Mouse (Mus musculus) stomach, embryonic 16.5 days (tissue): ENCODE data around the gene Wfdc1. TPM values are rescaled to one million over a fixed set of nuclear protein-coding genes. Genes with fewer than 3 reads are reported as not detected.

ENCODE experiments used
- ATAC-seq: fragments of 200-750 bp; cut with Nextera tagmentation; 2 replicates; pipeline ENCODE4 v1.8.0; 2017; ENCODE audit warnings: moderate number of reproducible peaks, moderate TSS enrichment; ENCODE audit not compliant: insufficient read depth, low FRiP score
- H3K27ac ChIP-seq: fragments of 300-500 bp; sonication (generic); 2 replicates; pipeline ENCODE4 v1.5.1; 2014; ENCODE audit warnings: low read length
- H3K27me3 ChIP-seq: fragments of 300-500 bp; sonication (generic); 2 replicates; pipeline ENCODE4 v1.6.1; 2014; ENCODE audit warnings: low read length, control low read depth, mixed read lengths; ENCODE audit not compliant: control insufficient read depth, insufficient read depth
- H3K36me3 ChIP-seq: fragments of 300-500 bp; sonication (generic); 2 replicates; pipeline ENCODE4 v1.6.1; 2014; ENCODE audit warnings: low read length; ENCODE audit not compliant: control insufficient read depth, insufficient read depth
- H3K4me1 ChIP-seq: fragments of 300-500 bp; sonication (generic); 2 replicates; pipeline ENCODE4 v1.6.1; 2014; ENCODE audit warnings: low read length, control low read depth, mixed read lengths; ENCODE audit not compliant: control insufficient read depth, insufficient read depth
- H3K4me2 ChIP-seq: fragments of 300-500 bp; sonication (generic); 2 replicates; pipeline ENCODE4 v1.6.1; 2014; ENCODE audit warnings: low read depth, low read length, mixed read lengths
- H3K4me3 ChIP-seq: fragments of 300-500 bp; sonication (generic); replicated peaks from 2 replicates; pipeline ENCODE4 v1.5.1; 2014; ENCODE audit warnings: mild to moderate bottlenecking, low read length
- H3K9ac ChIP-seq: fragments of 300-500 bp; sonication (generic); 2 replicates; pipeline ENCODE4 v1.6.1; 2014; ENCODE audit warnings: low read length
- H3K9me3 ChIP-seq: fragments of 300-500 bp; sonication (generic); replicated peaks from 2 replicates; pipeline ENCODE4 v1.6.1; 2016; ENCODE audit warnings: low read length, control low read depth; ENCODE audit not compliant: control insufficient read depth
- WGBS: fragments of 180-500 bp; shearing (Covaris S2); extraction: QIAGEN DNeasy Blood & Tissue Kit; methylation state at CpG from one replicate; pipeline ENCODE4 v1.1.7; 2014; 5-methylcytosine and 5-hydroxymethylcytosine counted together
- polyA plus RNA-seq: library from polyadenylated mRNA; unstranded; fragments of >200 nt; fragmentation: Nextera tagmentation; extraction: Ambion mirVana; gene quantifications from 2 replicates; pipeline ENCODE4 v1.2.1, GENCODE M21; 2015

The Wfdc1 gene
- polyA plus RNA-seq, 1 experiment from 2014 or later: 33.9 TPM

GRCm38 (mm10) chr8:119624916-119625315 is 41.2 kb upstream of the Wfdc1 start:
- WGBS: 87% methylated on average over 7 of the region's 7 CpGs
- no peak overlapping the region for H3K4me3 ChIP-seq
- no peak for ATAC-seq
- no peaks in the 10 kb centered on the region for H3K27me3 ChIP-seq
- H3K36me3 ChIP-seq: no peaks in the 10 kb centered on the region
- no peak overlapping the region for H3K9ac ChIP-seq
- H3K27ac ChIP-seq: no peak overlapping the region
- H3K9me3 ChIP-seq: no peaks in the 10 kb centered on the region
- no peak overlapping the region for H3K4me2 ChIP-seq
- no peaks in the 10 kb centered on the region for H3K4me1 ChIP-seq

- Histone ChIP-seq H3K4me2 (no peak overlapping the region), H3K36me3 (no peaks in the 10 kb centered on the region), H3K27me3 (no peaks in the 10 kb centered on the region), H3K9ac (no peak overlapping the region), H3K4me3 (no peak overlapping the region), H3K9me3 (no peaks in the 10 kb centered on the region), H3K27ac (no peak overlapping the region), H3K4me1 (no peaks in the 10 kb centered on the region)
- no peak for ATAC-seq
- 78% methylated on average over 22 of the region's 22 CpGs for WGBS
Observed at GRCm38 (mm10) chr8:119625788-119626187, 40.4 kb upstream of the Wfdc1 start.

- no peak overlapping the region for H3K27ac ChIP-seq
- no peaks in the 10 kb centered on the region for H3K4me1 ChIP-seq
- H3K9me3 ChIP-seq: no peaks in the 10 kb centered on the region
- 89% methylated on average over 7 of the region's 7 CpGs for WGBS
- no peak overlapping the region for H3K4me2 ChIP-seq
- H3K4me3 ChIP-seq: no peak overlapping the region
- no peak for ATAC-seq
- H3K27me3 ChIP-seq: no peaks in the 10 kb centered on the region
- H3K36me3 ChIP-seq: no peaks in the 10 kb centered on the region
- no peak overlapping the region for H3K9ac ChIP-seq
Observed at GRCm38 (mm10) chr8:119627199-119627598, 39.0 kb upstream of the Wfdc1 start.

- no peak overlapping the region for H3K4me2 ChIP-seq
- no peaks in the 10 kb centered on the region for H3K9me3 ChIP-seq
- ATAC-seq: no peak
- H3K4me3 ChIP-seq: no peak overlapping the region
- H3K27ac ChIP-seq: no peak overlapping the region
- no peaks in the 10 kb centered on the region for H3K36me3 ChIP-seq
- WGBS: 38% methylated on average over 10 of the region's 10 CpGs
- H3K4me1 ChIP-seq: no peaks in the 10 kb centered on the region
- no peaks in the 10 kb centered on the region for H3K27me3 ChIP-seq
- H3K9ac ChIP-seq: no peak overlapping the region
Observed at GRCm38 (mm10) chr8:119627613-119628359, 38.4 kb upstream of the Wfdc1 start.

- H3K36me3 ChIP-seq: no peaks in the 10 kb centered on the region
- H3K4me1 ChIP-seq: peaks cover 10% of the 10 kb centered on the region; the same call in 1 of the 2 replicates
- no peak overlapping the region for H3K4me2 ChIP-seq
- no peak overlapping the region for H3K9ac ChIP-seq
- no peak overlapping the region for H3K27ac ChIP-seq
- no peak overlapping the region for H3K4me3 ChIP-seq
- H3K9me3 ChIP-seq: no peaks in the 10 kb centered on the region
- WGBS: 61% methylated on average over 3 of the region's 3 CpGs
- ATAC-seq: no peak
- H3K27me3 ChIP-seq: 0 out of 2 replicates have a peak, but pooled peaks cover 4% of the 10 kb centered on the region
Observed at GRCm38 (mm10) chr8:119630841-119631240, 35.3 kb upstream of the Wfdc1 start.

GRCm38 (mm10) chr8:119632246-119632645 is 33.9 kb upstream of the Wfdc1 start:
- WGBS: 80% methylated on average over 9 of the region's 9 CpGs
- Histone ChIP-seq H3K9me3 (no peaks in the 10 kb centered on the region), H3K4me1 (peaks cover 10% of the 10 kb centered on the region; the same call in 1 of the 2 replicates), H3K27ac (no peak overlapping the region), H3K9ac (no peak overlapping the region), H3K4me3 (no peak overlapping the region), H3K36me3 (no peaks in the 10 kb centered on the region), H3K4me2 (no peak overlapping the region), H3K27me3 (0 out of 2 replicates have a peak, but pooled peaks cover 4% of the 10 kb centered on the region)
- ATAC-seq: no peak

- Histone ChIP-seq H3K27ac (no peak overlapping the region), H3K36me3 (no peaks in the 10 kb centered on the region), H3K4me3 (no peak overlapping the region), H3K4me1 (peaks cover 10% of the 10 kb centered on the region; the same call in 1 of the 2 replicates), H3K9me3 (no peaks in the 10 kb centered on the region), H3K4me2 (no peak overlapping the region), H3K27me3 (0 out of 2 replicates have a peak, but pooled peaks cover 4% of the 10 kb centered on the region), H3K9ac (no peak overlapping the region)
- ATAC-seq: no peak
- 53% methylated on average over 29 of the region's 29 CpGs for WGBS
Observed at GRCm38 (mm10) chr8:119632909-119633308, 33.3 kb upstream of the Wfdc1 start.

GRCm38 (mm10) chr8:119634616-119635336 is 31.4 kb upstream of the Wfdc1 start:
- no peak for ATAC-seq
- 36% methylated on average over 14 of the region's 14 CpGs for WGBS
- Histone ChIP-seq H3K27me3 (0 out of 2 replicates have a peak, but pooled peaks cover 4% of the 10 kb centered on the region), H3K4me3 (no peak overlapping the region), H3K27ac (no peak overlapping the region), H3K4me1 (peaks cover 10% of the 10 kb centered on the region; the same call in 1 of the 2 replicates), H3K9ac (no peak overlapping the region), H3K4me2 (no peak overlapping the region), H3K9me3 (no peaks in the 10 kb centered on the region), H3K36me3 (no peaks in the 10 kb centered on the region)

GRCm38 (mm10) chr8:119635378-119635777 is 30.8 kb upstream of the Wfdc1 start, which contains the start of gene Kcng4:
TSS of gene Kcng4 (minus strand) at chr8:119635680.
- Histone ChIP-seq H3K36me3 (no peaks in the 10 kb centered on the region), H3K27ac (no peak within 1 kb of the TSS), H3K4me1 (peaks cover 10% of the 10 kb centered on the region; the same call in 1 of the 2 replicates), H3K9ac (peak within 1 kb of the TSS; percentile 34; the same call in 1 of the 2 replicates), H3K4me2 (no peak within 1 kb of the TSS), H3K27me3 (0 out of 2 replicates have a peak, but pooled peaks cover 4% of the 10 kb centered on the region), H3K9me3 (no peaks in the 10 kb centered on the region), H3K4me3 (no peak within 1 kb of the TSS)
- ATAC-seq: no peak
- WGBS: 25% methylated on average over 6 of the region's 6 CpGs
